Mouse (Mus musculus): ENCODE measurements at regions not wholly inside any gene's neighbourhood (a gene's known extent, or its start where the extent isn't known, plus 50 kb on each side); places are given as distances from the start of the nearest gene placed in this dataset.

DNA sequence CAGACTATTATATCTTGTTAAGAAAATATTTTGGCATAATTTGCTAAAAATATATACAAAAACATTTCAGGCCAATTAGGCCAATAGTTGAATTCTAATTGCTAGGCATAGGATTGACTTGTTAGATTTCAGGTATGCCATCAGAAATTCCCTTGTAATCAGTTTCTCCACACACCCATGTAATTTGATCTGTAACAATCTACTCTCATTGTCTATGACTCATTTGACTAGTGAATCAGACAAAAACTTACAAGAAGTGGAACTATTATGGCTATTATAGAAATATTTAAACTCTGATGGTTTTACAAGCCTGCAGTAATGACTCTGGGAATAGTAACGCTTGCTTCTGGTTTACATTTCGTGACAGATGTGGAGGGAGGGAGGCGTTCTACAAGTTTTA lies 338.9 kb upstream of the Ptbp2 start:
- DNase-seq = no peak

GRCm38 (mm10) chr3:120083171-120083932 lies 299.1 kb upstream of the Ptbp2 start:
- no peak for DNase-seq

GRCm38 (mm10) chr3:120073528-120073927 lies 289.3 kb upstream of the Ptbp2 start:
- DNase-seq = no peak

GRCm38 (mm10) chr3:120065714-120066113 lies 281.4 kb upstream of the Ptbp2 start:
- DNase-seq = no peak

DNA sequence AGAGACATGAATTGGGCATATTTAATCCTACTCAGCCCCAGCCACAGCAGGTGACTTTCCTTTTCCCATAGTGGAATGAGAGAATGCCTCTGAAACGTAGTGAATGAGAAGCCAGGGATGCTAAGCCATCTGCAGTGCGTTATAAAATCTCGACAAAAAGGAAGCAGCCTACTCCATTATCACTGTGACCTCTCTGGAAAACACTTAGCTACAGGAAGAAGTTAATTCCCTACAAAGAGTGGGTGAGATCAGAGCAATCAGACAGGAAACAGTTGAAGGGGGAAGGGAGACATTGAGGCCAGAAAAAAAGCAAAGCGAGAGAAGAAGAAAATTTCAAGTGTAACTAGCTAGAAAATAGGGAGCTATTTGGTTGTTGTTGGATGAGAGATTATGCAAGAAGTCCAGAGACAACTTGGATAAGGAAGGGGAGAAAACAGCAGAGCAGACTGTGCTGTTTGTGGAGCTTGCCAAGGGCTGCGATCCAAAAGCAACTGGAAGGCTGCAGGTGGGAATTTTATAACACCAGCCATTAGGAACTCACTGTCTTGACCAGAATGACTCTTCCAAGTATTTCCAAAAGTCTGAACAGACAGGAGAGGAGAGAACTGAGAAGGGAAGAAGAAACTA lies 280.7 kb upstream of the Ptbp2 start:
- DNase-seq = no peak

GRCm38 (mm10) chr3:120062264-120062663 lies 278.0 kb upstream of the Ptbp2 start:
- no peak for DNase-seq

- DNase-seq = no peak
Measured at GRCm38 (mm10) chr3:120059959-120060358, 275.7 kb upstream of the Ptbp2 start.

DNA sequence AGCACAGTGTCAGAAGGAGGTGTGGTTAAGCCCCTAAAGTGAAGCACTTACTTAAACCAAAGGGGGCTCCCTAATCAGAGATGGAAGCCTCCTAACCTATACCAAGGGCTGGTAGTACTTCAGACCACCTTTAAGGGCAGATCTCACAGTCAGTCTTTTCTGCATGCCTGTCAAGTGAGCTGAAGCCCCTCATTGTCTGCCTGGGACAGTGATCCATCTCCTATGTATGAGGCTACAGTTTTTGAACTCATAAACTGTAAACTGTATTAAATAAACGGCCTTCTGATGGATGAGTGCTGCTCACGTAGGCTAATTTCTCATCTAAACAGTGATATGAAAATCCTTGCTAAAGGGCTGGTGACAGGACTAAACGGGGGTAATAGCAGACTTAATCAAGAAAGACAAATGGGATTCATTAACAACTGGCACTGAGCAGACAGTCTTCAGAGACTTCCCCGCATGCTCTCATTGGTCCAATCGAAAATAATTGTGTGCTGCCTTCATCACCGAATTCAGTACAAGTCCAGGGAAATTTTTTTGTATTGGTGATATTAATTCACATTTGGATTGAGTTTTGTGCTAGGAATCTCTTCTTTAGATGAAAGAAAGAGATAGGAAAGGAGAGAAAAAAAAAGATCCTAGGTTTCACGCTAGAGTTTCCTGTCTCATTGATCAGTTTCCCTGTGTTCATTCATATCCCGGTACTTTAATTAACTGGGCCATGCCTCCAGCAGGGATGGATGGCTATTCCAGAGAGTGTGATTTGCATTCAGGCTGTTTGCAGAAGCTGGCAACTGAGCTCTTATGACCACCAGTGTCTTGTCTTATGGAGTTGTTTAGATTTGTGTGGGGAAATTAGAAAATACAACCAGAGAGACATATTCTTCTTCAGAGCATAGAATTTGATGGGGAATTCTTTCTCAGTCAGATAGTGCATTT lies 271.2 kb upstream of the Ptbp2 start:
- no peak for DNase-seq

DNA sequence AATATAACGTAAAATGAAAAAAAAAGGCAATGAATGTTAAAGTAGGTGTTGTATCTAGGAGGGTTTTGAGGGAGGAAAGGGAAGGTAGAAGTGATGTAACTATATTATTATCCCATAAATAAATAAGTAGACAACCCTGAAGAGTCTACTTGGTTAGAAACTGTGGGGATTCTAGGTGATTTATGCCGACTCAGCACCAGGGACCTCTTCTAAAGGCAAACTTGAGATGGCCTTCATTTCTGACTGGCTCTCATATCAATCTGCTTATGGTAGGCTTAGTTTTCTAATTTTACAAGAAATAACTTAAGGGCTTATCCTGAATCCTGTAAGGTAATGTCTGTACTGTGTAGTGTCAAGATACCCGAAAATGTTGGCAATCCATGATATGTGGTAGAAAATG lies 263.0 kb upstream of the Ptbp2 start:
- no peak for DNase-seq

GRCm38 (mm10) chr3:120037526-120037925 lies 253.3 kb upstream of the Ptbp2 start:
- no peak for DNase-seq

GRCm38 (mm10) chr3:120019826-120020683 lies 235.8 kb upstream of the Ptbp2 start:
- DNase-seq = no peak

- DNase-seq = no peak
Measured at GRCm38 (mm10) chr3:120015376-120015775, 231.1 kb upstream of the Ptbp2 start.

- DNase-seq = no peak
Measured at GRCm38 (mm10) chr3:120011861-120012260, 227.6 kb upstream of the Ptbp2 start.

DNA sequence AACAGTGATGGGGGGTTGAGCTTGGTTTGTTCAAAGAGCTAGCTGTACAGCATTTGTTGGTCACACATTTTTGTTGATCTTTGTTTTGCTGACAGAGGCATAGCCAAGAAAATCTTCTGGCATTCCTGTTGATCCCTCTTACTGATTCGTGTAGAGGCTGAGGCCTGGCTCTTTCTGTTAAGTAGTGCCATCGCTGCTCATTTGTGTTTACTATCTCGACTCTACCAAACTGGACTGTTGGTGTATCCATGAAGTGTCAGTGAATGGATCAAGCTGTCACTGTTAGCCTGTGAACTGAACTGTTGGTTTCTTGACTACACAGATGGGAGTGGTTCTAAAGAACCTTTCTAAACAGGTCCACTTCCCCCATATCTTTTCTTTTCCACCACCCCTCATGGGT lies 223.8 kb upstream of the Ptbp2 start:
- DNase-seq = no peak

DNA sequence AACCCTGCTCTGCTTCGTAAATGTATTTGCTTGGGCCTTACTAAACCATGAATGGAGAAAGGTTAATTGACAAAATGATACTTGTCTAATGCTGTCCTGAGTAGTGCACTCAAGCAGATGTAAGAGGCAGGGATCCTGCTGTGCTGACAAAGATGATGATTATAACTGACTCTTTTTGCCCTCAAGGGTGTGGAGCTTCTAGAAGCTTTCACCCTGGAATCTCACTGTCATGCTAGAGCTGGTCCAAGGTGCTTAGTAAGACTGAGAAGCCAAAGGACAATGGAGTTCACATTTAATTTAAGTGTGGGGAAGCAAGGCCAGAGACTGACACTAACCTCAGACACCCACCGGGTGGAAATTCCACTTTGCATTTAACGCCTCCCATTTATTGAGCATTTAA lies 220.3 kb upstream of the Ptbp2 start:
- DNase-seq = no peak

DNA sequence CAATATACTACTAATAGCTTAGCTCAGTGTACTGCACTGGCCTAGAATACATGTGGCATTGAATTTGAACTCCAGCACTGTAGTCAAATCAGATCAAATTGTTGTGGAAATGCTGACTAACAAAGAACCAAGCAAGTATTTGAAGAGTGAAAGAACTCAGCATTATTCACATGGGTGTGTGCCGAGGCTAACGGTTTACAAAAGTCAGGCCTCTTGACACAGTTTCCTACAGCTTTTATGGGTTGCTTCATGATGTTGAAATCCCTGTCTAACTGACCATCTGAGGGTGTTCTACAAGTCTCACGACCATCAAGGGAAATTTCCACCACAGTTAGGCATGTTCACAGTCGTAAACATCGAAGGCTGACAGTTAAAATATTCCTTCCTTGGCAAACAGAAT lies 216.0 kb upstream of the Ptbp2 start:
- DNase-seq = no peak

- DNase-seq = no peak
Measured at GRCm38 (mm10) chr3:119996258-119996988, 212.2 kb upstream of the Ptbp2 start.

DNA sequence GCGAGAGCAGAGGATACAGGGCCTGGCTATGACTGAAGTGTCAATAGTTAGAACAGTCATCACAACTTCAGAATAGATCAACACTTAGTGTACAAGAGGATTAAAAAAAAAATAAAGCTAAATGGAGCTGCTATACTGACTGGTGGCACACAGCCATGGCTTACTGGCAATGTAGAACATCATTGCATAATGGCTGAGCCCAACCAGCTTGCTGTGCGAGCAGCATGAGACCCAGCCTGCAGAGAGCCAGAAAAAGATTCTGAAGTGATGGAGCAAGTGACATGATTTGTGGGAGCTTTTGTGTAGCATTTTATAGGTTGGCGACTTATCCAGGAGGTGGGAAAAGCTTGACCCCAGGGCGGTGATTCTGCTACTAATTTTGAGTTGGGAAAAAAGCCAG lies 211.5 kb upstream of the Ptbp2 start:
- DNase-seq = no peak

GRCm38 (mm10) chr3:119987245-119987852 lies 203.1 kb upstream of the Ptbp2 start:
- DNase-seq = no peak

- DNase-seq = no peak
Measured at GRCm38 (mm10) chr3:119977349-119977748, 193.1 kb upstream of the Ptbp2 start.

DNA sequence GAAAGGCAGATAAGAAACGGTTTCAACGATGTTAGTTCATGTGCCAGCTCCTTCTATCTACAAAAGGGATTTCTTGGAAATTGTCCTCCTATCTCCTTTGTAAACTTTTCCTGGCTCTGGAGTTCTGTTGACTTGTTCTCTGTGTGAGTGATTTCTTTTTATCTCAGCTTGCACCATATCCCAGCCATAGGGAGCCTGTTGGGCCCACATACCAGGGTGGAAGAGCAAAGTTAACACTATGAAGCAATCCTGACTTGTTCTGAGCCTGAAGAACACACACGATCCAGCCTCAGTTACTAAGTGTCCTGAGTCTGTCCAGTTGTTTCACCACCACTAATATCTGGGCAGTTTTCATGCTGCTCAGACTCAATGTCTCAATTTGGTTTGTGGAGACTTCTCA lies 192.1 kb upstream of the Ptbp2 start:
- no peak for DNase-seq
